Mouse (Mus musculus) adrenal gland, postnatal 36 days (tissue): ENCODE data around the gene Camsap2. TPM values are rescaled to one million over a fixed set of nuclear protein-coding genes. Genes with fewer than 3 reads are reported as not detected.
A peak's percentile ranks its signal among the peaks of the same experiment; 100 is the strongest.

ENCODE experiments used
- DNase-seq, 2 experiments: peaks; one replicate each; pipeline ENCODE4 v3.0.0; 2021; ENCODE audit warnings: mixed read lengths in 1 of 2
- total RNA-seq, 2 experiments: library from RNA; stranded (reverse); gene quantifications; 2 replicates each; pipeline ENCODE4 v1.2.3; 2021

The Camsap2 gene
- total RNA-seq, 2 experiments from 2014 or later = 39.0 to 46.4 TPM

DNA sequence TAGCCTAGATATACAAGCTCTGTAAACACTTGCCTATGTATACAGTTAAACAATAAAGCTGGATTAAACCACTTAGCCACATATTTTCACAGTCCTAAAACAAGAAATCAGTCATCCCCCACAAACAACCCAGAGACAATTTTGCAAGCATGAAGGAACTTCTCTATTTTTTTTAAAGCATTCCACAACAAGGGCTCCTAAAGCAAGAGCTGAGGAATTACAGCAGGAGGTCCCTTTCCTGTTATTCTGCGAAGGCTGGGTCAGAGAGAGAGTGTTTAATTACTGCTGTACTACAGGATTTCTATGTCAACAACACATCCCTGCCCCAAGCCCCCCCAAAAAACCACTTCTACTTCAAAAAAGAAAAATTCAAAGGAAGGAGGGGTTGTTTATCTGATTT is 1.6 kb downstream of the Camsap2 start:
- no peak for DNase-seq

GRCm38 (mm10) chr1:136343727-136344126 is 2.2 kb downstream of the Camsap2 start:
- DNase-seq = no peak

DNA sequence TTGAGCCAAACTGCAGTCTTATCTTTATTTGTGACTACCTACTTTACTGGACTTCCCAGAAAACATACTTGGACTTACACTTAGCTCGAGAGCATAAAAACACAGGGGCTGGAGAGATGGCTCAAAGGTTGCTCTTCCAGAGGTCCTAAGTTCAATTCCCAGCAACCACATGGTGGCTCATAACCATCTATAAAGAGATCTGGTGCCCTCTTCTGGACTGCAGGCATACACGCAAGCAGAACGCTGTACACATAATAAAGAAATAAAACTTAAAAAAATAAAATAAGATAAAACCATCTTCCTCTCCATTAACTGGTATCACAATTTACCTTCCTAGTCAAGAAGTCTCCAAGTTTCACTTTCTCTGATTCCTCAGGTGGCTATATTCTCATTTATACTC is 5.4 kb downstream of the Camsap2 start:
- DNase-seq = no peak

GRCm38 (mm10) chr1:136334743-136335142 is 11.2 kb downstream of the Camsap2 start:
- no peak for DNase-seq

DNA sequence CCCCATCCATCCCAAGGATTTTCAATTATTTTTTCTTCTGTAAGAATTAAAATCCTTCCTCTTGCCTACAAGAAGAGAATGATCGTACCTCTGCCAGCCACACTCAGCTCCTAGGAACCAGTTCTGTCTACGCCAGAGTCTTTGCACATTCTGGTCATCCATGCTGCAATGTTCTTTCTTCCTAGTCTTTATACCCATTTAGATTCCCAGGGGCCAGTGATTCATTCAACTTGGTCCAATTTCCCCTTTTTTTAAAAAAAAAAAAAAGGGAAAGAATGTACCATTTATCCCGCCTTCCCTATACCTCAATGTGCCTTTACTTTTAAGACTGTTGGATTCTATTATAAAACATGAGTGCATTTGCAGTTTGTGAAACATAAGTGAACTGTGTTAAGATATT is 12.4 kb downstream of the Camsap2 start:
- DNase-seq = no peak

DNA sequence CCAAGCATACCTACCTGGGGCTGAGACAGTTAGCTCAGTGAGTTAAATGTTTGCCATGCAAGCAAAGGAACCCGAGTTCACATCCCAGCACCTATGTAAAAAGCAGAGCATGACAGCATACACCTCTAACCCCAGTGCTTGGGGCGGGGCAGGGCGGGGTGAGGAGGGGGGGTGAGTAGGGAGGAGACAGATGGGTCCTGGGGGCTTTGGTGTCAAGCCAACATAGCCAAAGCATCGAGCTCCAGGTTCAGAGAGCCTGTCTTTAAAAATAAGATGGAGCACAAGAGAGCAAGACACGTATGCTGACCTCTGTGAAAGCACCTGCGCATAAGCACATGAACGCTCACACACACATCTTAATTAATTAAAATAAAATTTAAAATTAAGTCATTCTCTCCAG is 12.8 kb downstream of the Camsap2 start:
- no peak for DNase-seq

DNA sequence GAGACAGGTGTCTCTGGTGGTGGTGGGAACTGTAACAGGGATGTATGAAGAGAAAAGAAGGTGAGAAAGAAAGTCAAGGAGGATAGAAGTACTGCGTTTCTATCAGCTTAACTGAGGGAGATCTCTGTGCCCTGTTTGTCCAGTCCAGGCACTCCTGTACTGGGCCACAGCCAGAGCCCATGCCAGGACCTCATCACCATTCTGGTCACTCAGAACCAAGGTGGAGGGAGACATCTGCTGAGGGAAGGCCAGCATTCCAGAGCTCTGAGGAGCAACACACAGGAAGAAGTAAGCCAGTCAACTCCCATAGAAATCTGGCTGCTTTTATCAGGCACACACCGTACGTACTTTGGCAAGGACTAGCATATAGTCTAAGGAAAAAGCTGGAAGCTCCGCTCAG is 14.1 kb downstream of the Camsap2 start:
- DNase-seq = no peak

- peak in 1 of 2 experiments; percentile 15 for DNase-seq
Observed at GRCm38 (mm10) chr1:136329426-136329825, 16.5 kb downstream of the Camsap2 start.

- DNase-seq = no peak
Observed at GRCm38 (mm10) chr1:136328640-136329039, 17.3 kb downstream of the Camsap2 start.

DNA sequence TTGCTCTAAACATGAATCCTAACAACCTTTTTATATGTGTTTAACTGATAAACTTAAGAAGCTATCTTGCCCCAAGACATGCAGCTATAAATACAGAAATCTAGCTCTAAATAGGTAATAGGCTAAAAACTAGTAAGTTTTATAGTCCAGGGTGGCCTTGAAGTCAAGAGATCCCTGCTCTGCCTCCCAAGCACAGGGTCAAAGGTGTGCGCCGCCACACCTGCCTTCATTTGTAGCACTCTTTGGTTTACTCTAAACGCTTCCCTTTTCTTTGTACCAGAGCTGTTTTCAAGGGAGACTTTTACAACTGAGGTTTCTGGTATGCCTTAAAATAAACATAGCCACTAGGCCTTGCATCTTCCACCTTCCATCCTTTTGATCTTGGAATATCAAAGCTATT is 18.3 kb downstream of the Camsap2 start:
- DNase-seq = no peak

DNA sequence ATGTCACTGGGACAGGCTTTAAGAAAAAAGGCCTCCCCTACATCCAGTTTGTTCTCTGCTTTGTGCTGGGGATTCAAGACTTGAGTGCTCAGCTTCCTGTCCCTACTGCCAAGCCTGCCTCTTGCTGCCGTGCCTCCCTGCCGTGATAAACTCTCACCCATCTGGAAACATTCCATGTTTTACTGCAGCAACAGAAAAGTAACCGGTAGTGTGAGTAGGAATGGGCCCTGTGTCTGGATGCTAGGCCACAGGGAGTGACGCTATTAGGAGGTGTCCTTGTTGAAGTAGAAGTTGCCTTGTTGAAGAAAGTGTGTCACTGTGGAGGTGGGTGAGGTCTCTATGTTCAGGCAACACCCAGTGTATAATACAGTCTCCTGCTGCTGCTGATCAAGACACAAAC is 20.0 kb downstream of the Camsap2 start:
- peak in 1 of 2 experiments; percentile 54 for DNase-seq

- no peak for DNase-seq
Observed at GRCm38 (mm10) chr1:136322331-136322730, 23.6 kb downstream of the Camsap2 start.

- no peak for DNase-seq
Observed at GRCm38 (mm10) chr1:136316317-136316716, 29.6 kb downstream of the Camsap2 start.

- no peak for DNase-seq
Observed at GRCm38 (mm10) chr1:136309193-136309592, 36.7 kb downstream of the Camsap2 start.

GRCm38 (mm10) chr1:136306424-136306823 is 39.5 kb downstream of the Camsap2 start:
- peak; percentile 28 to 63 for DNase-seq

DNA sequence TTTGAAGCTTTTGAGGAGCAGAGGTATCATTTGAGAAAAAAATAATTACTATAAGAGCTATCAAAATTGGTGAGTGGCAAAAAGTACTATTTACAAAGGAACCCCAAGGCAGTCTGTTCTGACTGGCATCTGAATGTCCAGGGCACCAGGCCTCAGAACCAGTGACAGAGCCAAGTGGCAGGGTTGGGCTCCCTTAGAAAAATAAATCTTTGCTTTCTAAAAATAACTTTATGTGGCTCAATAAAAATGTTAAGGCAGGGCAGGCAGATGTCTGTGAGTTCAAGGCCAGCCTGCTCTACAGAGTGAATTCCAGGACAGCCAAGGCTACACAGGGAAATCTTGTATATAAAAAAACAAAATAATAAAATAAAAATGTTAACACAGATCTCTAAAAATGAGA is 51.9 kb downstream of the Camsap2 start:
- peak in 1 of 2 experiments; percentile 29 for DNase-seq

DNA sequence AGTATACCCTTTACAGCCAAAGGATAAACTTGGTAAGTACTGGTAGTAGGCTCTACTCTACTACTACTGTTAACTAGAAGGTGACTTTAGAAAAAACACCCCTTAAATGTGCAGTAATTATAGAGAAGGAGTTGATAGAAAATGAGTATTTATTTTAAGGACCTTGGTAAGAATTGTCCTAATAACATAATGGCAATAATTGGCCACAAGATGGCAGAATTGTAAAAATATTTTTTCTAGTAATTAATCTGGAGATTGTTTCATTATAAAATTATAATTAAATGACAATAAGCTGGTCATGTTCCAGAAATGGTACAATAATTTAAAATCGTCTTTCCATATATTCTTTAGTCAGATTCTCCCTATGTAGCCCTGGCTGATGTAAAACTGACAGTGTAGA is 56.1 kb downstream of the Camsap2 start:
- no peak for DNase-seq

DNA sequence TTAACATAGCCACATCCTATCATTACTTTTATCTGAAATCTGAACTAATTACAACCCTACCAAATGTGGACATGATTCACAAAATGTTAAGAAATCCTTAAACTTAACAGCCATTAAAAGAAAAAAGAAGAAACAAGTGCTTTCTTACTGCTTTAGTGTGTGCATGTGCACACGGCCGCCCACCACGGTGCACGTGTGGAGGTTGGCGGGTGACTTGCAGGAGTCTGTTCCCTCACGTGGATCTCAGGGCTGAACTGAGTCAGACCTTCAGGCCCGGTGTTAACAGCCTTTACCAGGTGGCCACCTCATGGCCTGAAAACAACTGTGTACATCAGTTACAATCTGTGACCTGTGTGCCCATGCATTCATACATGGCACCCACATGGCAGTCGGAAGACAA is 68.5 kb downstream of the Camsap2 start:
- DNase-seq = no peak

- no peak for DNase-seq
Observed at GRCm38 (mm10) chr1:136268224-136268623, 77.7 kb downstream of the Camsap2 start.

DNA sequence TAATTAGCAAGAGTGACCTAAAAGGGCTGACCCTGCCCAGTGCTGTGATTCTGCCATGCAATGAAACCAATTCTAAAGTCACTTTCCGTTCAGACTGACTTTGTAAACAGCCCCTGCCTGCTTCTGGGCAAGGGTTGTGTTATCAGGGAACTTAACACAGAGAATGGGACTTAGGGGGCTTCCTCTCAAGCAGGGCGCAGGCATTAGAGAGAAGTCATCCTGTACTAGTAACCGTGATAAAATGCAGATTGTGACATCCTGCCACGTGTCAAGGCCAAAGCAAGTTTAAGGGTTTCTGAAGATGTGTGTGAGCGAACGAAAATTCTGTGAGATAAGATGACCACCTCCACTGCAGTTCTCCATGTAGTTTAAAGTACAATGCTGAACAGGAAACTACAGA is 79.8 kb downstream of the Camsap2 start:
- DNase-seq = no peak

GRCm38 (mm10) chr1:136263355-136263754 is 82.5 kb downstream of the Camsap2 start:
- no peak for DNase-seq

DNA sequence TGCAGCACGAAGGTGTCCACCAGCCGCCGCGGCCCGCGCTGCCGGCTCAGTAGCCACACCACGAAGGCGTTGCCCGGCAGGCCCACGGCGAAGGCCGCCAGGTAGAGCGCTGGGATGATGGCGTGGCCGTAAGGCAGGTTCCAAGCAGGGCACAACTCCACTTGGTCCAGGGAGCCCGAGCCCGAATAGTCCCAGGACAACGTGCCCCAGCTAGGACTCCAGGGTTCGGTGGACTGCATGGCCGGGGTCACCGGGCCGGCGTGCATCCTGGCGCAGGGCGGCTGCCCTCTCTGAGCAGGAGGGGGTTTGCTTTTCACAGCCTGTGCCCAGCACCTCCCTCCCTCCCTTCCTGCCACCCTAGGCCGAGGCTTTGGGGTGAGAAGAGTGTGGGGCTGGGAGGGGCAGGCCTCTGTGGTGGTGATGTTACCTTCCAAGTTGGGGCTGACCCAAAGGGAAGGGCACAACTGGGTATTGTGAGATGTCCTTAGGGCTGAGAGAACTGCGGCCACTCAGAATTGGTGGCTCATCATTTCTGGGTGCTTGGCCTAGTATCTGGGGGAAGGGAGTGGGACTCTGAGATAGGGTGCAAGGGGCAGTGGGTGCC is 85.2 kb downstream of the Camsap2 start, which contains the start of gene Gpr25:
TSS of gene Gpr25 (minus strand) at position 239 of the 604 bp plus-strand sequence.
- DNase-seq = no peak

DNA sequence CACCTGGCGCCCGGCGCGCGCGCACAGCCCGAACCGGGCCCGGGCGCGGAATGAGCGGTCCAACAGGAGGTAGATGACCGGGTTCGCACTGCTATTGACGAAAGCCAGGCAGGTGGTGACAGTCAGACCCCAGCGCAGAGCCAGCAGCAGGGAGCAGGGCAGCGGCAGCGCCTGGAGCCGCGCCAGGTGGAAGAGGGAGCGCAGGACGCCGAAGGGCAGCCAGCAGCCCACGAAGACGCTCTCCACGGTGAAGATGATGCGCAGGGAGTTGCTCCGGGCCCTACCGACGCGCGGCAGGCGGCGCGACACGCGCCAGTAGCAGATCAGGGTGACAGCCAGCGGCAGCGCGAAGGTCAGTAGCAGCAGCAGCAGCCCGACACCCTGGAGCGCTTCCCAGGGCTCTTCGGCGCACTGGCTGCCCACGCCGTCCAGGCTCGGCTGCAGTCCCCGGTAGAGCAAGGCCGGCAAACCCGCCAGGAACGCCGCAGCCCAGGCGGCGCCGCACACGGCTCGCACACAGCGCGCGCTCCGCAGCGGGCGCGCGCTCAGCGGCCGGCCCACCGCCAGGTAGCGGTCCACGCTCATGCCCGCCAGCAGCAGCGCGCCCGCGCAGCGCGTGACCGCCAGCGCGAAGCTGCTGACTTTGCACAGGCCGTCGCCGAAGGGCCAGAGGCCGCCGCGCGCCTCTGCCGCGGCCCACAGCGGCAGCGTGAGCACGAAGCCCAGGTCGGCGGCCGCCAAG is 85.8 kb downstream of the Camsap2 start:
- DNase-seq = peak; percentile 66 to 69

- DNase-seq = no peak
Observed at GRCm38 (mm10) chr1:136259543-136259892, 86.4 kb downstream of the Camsap2 start.
